Mouse (Mus musculus) CH12.LX (cell line): Measurements from ENCODE around the gene Rab19. TPM values are rescaled to one million over a fixed set of nuclear protein-coding genes. Genes with fewer than 3 reads are reported as not detected.

Experiments
- DNase-seq: peaks from one replicate; pipeline ENCODE4 v3.0.0-alpha.2; 2013; ENCODE audit errors: extremely low read depth
- H3K27ac ChIP-seq: 2 replicates; pipeline ENCODE4 v1.5.1; 2012; ENCODE audit warnings: low read depth, mild to moderate bottlenecking, control low read depth, moderate library complexity; ENCODE audit not compliant: insufficient read depth
- H3K27me3 ChIP-seq: replicated peaks from 2 replicates; pipeline ENCODE3; 2012; ENCODE audit warnings: inconsistent platforms
- H3K36me3 ChIP-seq, 2 experiments: replicated peaks in 1 of 2; 2 replicates each; pipeline versions ENCODE3 to v1.6.1; 2012; ENCODE audit warnings: inconsistent platforms in 1 of 2, low read length in 1 of 2, mild to moderate bottlenecking in 1 of 2, mixed read lengths in 1 of 2, moderate library complexity in 1 of 2; ENCODE audit not compliant: control insufficient read depth in 1 of 2, insufficient read depth in 1 of 2
- H3K4me1 ChIP-seq, 2 experiments: 2 replicates each; pipeline ENCODE4 v1.6.1; 2012; ENCODE audit warnings: inconsistent platforms in 1 of 2, moderate library complexity in 1 of 2; ENCODE audit not compliant: insufficient read depth in 2 of 2, control insufficient read depth in 1 of 2
- H3K4me2 ChIP-seq: 2 replicates; pipeline ENCODE4 v1.6.1; 2012; ENCODE audit warnings: low read depth, mild to moderate bottlenecking, control low read depth; ENCODE audit not compliant: poor library complexity, insufficient read depth, severe bottlenecking
- H3K4me3 ChIP-seq, 3 experiments: fragments of 150-350 bp in 1 of 3; sonication (generic) in 1 of 3; replicated peaks in 1 of 3; 2 replicates each; pipeline versions ENCODE3 to v1.5.1; 2011 to 2012; ENCODE audit warnings: low read depth in 2 of 3, low read length in 2 of 3, mild to moderate bottlenecking in 2 of 3, moderate library complexity in 2 of 3, control low read depth in 1 of 3, improper control_type of control experiment in 1 of 3, inconsistent platforms in 1 of 3, mixed read lengths in 1 of 3; ENCODE audit not compliant: poor library complexity in 1 of 3
- H3K79me2 ChIP-seq: replicated peaks from 2 replicates; pipeline ENCODE4 v1.6.1; 2012; ENCODE audit warnings: mild to moderate bottlenecking, moderate library complexity; ENCODE audit not compliant: control insufficient read depth, poor library complexity, insufficient read depth, severe bottlenecking; ENCODE audit errors: extremely low read depth
- H3K9ac ChIP-seq: 2 replicates; pipeline ENCODE4 v1.6.1; 2012; ENCODE audit warnings: low read depth, mild to moderate bottlenecking, control low read depth, moderate library complexity; ENCODE audit not compliant: insufficient read depth
- H3K9me3 ChIP-seq: replicated peaks from 2 replicates; pipeline ENCODE3; 2012; ENCODE audit warnings: low read length, inconsistent platforms, mixed read lengths
- CHD1 ChIP-seq: IDR thresholded peaks from 2 replicates; pipeline ENCODE4 v1.6.1; 2012; ENCODE audit warnings: low read depth, low read length, improper control_type of control experiment, inconsistent platforms
- CHD2 ChIP-seq: IDR thresholded peaks from 2 replicates; pipeline ENCODE4 v1.6.1; 2011; ENCODE audit warnings: low read length, improper control_type of control experiment
- CTCF ChIP-seq, 2 experiments: IDR thresholded peaks in 1 of 2; conservative IDR thresholded peaks in 1 of 2; 2 replicates each; pipeline ENCODE4 v1.5.1; 2011 to 2012; ENCODE audit warnings: low read depth in 2 of 2, low read length in 2 of 2, improper control_type of control experiment in 1 of 2, inconsistent platforms in 1 of 2, mild to moderate bottlenecking in 1 of 2, moderate library complexity in 1 of 2
- ELF1 ChIP-seq: IDR thresholded peaks from 2 replicates; pipeline ENCODE4 v1.6.1; 2014; ENCODE audit warnings: low read depth, mild to moderate bottlenecking, inconsistent platforms, low read length, improper control_type of control experiment
- EP300 ChIP-seq: IDR thresholded peaks from 2 replicates; pipeline ENCODE4 v1.6.1; 2011; ENCODE audit warnings: low read length, improper control_type of control experiment
- ETS1 ChIP-seq: conservative IDR thresholded peaks from 2 replicates; pipeline ENCODE4 v1.6.1; 2012; ENCODE audit warnings: low read depth, mild to moderate bottlenecking, inconsistent platforms, low read length, improper control_type of control experiment, moderate library complexity
- IRF4 ChIP-seq: IDR thresholded peaks from 2 replicates; pipeline ENCODE4 v1.6.1; 2014; ENCODE audit warnings: low read depth, mild to moderate bottlenecking, inconsistent platforms, low read length, improper control_type of control experiment
- KAT2A ChIP-seq: IDR thresholded peaks from 2 replicates; pipeline ENCODE4 v1.6.1; 2012; ENCODE audit warnings: low read length, improper control_type of control experiment, inconsistent platforms; ENCODE audit not compliant: insufficient replicate concordance
- MAX ChIP-seq: IDR thresholded peaks from 2 replicates; pipeline ENCODE4 v1.6.1; 2011; ENCODE audit warnings: low read length, improper control_type of control experiment
- MEF2A ChIP-seq: IDR thresholded peaks from 2 replicates; pipeline ENCODE4 v1.6.1; 2014; ENCODE audit warnings: low read depth, mild to moderate bottlenecking, inconsistent platforms, low read length, improper control_type of control experiment, borderline replicate concordance
- NELFE ChIP-seq: IDR thresholded peaks from 2 replicates; pipeline ENCODE4 v1.6.1; 2011; ENCODE audit warnings: low read depth, low read length, improper control_type of control experiment
- POLR2A ChIP-seq: IDR thresholded peaks from 2 replicates; pipeline ENCODE4 v1.6.1; 2011; ENCODE audit warnings: low read depth, mild to moderate bottlenecking, improper control_type of control experiment, low read length
- SIN3A ChIP-seq: IDR thresholded peaks from 2 replicates; pipeline ENCODE4 v1.6.1; 2012; ENCODE audit warnings: low read length, improper control_type of control experiment, inconsistent platforms
- USF1 ChIP-seq: IDR thresholded peaks from 2 replicates; pipeline ENCODE4 v1.6.1; 2014; ENCODE audit warnings: low read depth, mild to moderate bottlenecking, inconsistent platforms, low read length, improper control_type of control experiment
- ZNF384 ChIP-seq: IDR thresholded peaks from 2 replicates; pipeline ENCODE4 v1.6.1; 2012; ENCODE audit warnings: low read depth, low read length, improper control_type of control experiment, inconsistent platforms
- dilution Hi-C: fragments of 300-500 bp; cut with MboI; formaldehyde crosslinking; loops from 2 replicates; pipeline ENCODE4 v1.14.3; 2020; ENCODE audit warnings: low sequenced_read_pairs; ENCODE audit not compliant: extremely low pct_unique_long_range_greater_than_20kb, extremely low pct_ligation_motif_present
- in situ Hi-C: fragments of 300-500 bp; cut with MboI; formaldehyde crosslinking; loops from 3 replicates; pipeline ENCODE4 v1.14.3; 2019; ENCODE audit warnings: low sequenced_read_pairs, low pct_ligation_motif_present, low pct_unique_long_range_greater_than_20kb, mixed read lengths
- polyA plus RNA-seq: library from polyadenylated mRNA; unstranded; fragments of >175 nt; gene quantifications from 2 replicates; pipeline ENCODE4 v1.2.1, GENCODE M21; 2012; ENCODE audit warnings: low read depth; ENCODE audit not compliant: insufficient read length
- total RNA-seq, 2 experiments: library from RNA; depleted of rRNA; stranded (reverse); fragments of 300-350 nt in 1 of 2; fragments of >200 nt in 1 of 2; gene quantifications; 2 replicates each; pipeline ENCODE4 v1.2.3; 2012 to 2014

Gene Rab19
- total and polyA plus RNA-seq, 3 experiments, result 0.63 to 3.3 TPM; not detected in 1

- TF ChIP-seq NELFE, result no peak
- peak; percentile 35 for TF ChIP-seq USF1
- peak; percentile 33; the same call in 1 of the 2 replicates for TF ChIP-seq MEF2A
Observed at GRCm38 (mm10) chr6:39379749-39380148, 1.2 kb upstream of the Rab19 start (continued).

- TF ChIP-seq MEF2A, result no peak
- dilution Hi-C loops, result no loop called here
- H3K36me3 ChIP-seq, result no peaks in the 10 kb centered on the region
- peak overlapping the region; percentile 52; the same call in 1 of the 2 replicates for H3K27ac ChIP-seq
- H3K9ac ChIP-seq, result no peak overlapping the region
- H3K9me3 ChIP-seq, result no peaks in the 10 kb centered on the region
- DNase-seq, result no peak
- no peaks in the 10 kb centered on the region for H3K27me3 ChIP-seq
- H3K4me3 ChIP-seq, result no peak overlapping the region
- no peak overlapping the region; the same call in 1 of the 2 replicates for H3K4me2 ChIP-seq
- H3K4me1 ChIP-seq, result peaks cover 11 to 35% of the 10 kb centered on the region in 2 experiments
- in situ Hi-C loops, result no loop called here
- peaks cover 3% of the 10 kb centered on the region; the same call in 1 of the 2 replicates for H3K79me2 ChIP-seq
Observed at GRCm38 (mm10) chr6:39380276-39380675, 699 bp upstream of the Rab19 start.

GRCm38 (mm10) chr6:39389988-39390387 lies 9.0 kb downstream of the Rab19 start:
- no peak for DNase-seq
- H3K27ac ChIP-seq, result no peak overlapping the region
- dilution Hi-C loops, result no loop called here
- no peaks in the 10 kb centered on the region for H3K4me1 ChIP-seq
- no peak overlapping the region for H3K9ac ChIP-seq
- peaks cover 9 to 11% of the 10 kb centered on the region in 2 experiments for H3K36me3 ChIP-seq
- H3K27me3 ChIP-seq, result no peaks in the 10 kb centered on the region
- no peak overlapping the region for H3K4me2 ChIP-seq
- no peaks in the 10 kb centered on the region for H3K9me3 ChIP-seq
- in situ Hi-C loops, result no loop called here
- H3K4me3 ChIP-seq, result no peak overlapping the region
- no peaks in the 10 kb centered on the region for H3K79me2 ChIP-seq
- TF ChIP-seq POLR2A (no peak), SIN3A (no peak), CTCF (conservative IDR thresholded peaks at IDR 0.05 in 1 of 2, IDR thresholded peaks at IDR 0.05 in 1 of 2; ENCODE audit: low read depth in 2 of 2, low read length in 2 of 2) (no peak), IRF4 (no peak), CHD1 (no peak), MAX (no peak), CHD2 (no peak), ZNF384 (no peak), EP300 (no peak), KAT2A (no peak), ELF1 (no peak), MEF2A (no peak), ETS1 (no peak)
- TF ChIP-seq, all 38 proteins: peak for 0
